Mouse (Mus musculus): ENCODE measurements around the gene Kcnb1.

Kcnb1 gene

GRCm38 (mm10) chr2:167060761-167061160, 129.2 kb downstream of the Kcnb1 start:
- DNase-seq (ENCODE audit: low spot score in 2 of 2) = no peak

GRCm38 (mm10) chr2:167060360-167060759, 129.6 kb downstream of the Kcnb1 start:
- no peak for DNase-seq (ENCODE audit: low spot score in 2 of 2)

GRCm38 (mm10) chr2:167059960-167060359, 130.0 kb downstream of the Kcnb1 start:
- no peak for DNase-seq (ENCODE audit: low spot score in 2 of 2)

GRCm38 (mm10) chr2:167059536-167059935, 130.4 kb downstream of the Kcnb1 start:
- no peak for DNase-seq (ENCODE audit: low spot score in 2 of 2)

GRCm38 (mm10) chr2:167058814-167059387, 131.1 kb downstream of the Kcnb1 start:
- no peak for DNase-seq (ENCODE audit: low spot score in 2 of 2)

GRCm38 (mm10) chr2:167058201-167058600, 131.8 kb downstream of the Kcnb1 start:
- no peak for DNase-seq (ENCODE audit: low spot score in 2 of 2)

GRCm38 (mm10) chr2:167056942-167057323, 133.0 kb downstream of the Kcnb1 start:
- DNase-seq (ENCODE audit: low spot score in 2 of 2) = no peak

GRCm38 (mm10) chr2:167056210-167056941, 133.6 kb downstream of the Kcnb1 start:
- no peak for DNase-seq (ENCODE audit: low spot score in 2 of 2)

GRCm38 (mm10) chr2:167055386-167055785, 134.6 kb downstream of the Kcnb1 start:
- no peak for DNase-seq (ENCODE audit: low spot score in 2 of 2)

GRCm38 (mm10) chr2:167053127-167053844, 136.7 kb downstream of the Kcnb1 start:
- no peak for DNase-seq (ENCODE audit: low spot score in 2 of 2)

GRCm38 (mm10) chr2:167048698-167049358, 141.1 kb downstream of the Kcnb1 start:
- DNase-seq (ENCODE audit: low spot score in 2 of 2) = no peak

GRCm38 (mm10) chr2:167048223-167048622, 141.7 kb downstream of the Kcnb1 start:
- no peak for DNase-seq (ENCODE audit: low spot score in 2 of 2)
